ENCODE assay signal across 29 mouse cellular contexts in the genomic region with DNA sequence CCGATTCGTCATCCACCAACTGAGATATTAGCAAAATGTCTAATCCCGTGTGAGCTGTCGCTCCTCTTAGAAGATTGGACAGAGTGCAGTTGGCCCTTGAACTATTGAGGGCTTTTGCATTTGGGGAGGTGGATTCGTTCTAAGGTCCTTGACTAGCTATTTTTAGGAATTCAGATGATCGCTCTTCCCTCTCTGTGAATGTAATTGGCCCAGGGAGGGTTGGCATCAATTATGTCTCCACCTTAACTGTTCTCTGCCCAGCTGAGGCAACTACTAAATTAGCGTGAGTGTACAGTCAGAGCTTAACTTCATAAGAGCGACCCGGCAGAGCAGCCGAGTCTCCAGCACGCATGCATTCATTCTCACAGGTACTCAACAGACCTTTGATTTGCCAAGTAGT. TPM values are rescaled to one million over a fixed set of nuclear protein-coding genes. Genes with fewer than 3 reads are reported as not detected.
"Had no signal": no experiment of that assay in that cellular context is flagged by ENCODE, and none has a peak within 500 bp of the region (broad histone marks: within the 10 kb centered on the region; RNA-seq: fewer than 3 reads in every experiment).

No protein-coding gene starts in this region.

- DNase-seq: kidney, postnatal 25 days; layer of hippocampus, adult 9-11 months; liver; lung, adult 18-20 months; lung, postnatal 14 days; lung, postnatal 4 days; midbrain, embryonic 14.5 days; thymus, adult 2 months; thymus, postnatal 14 days; thymus, postnatal 4 days had no signal

- H3K9me3 ChIP-seq: limb, embryonic 10.5 days; limb, embryonic 13.5 days; liver, embryonic 12.5 days; liver, embryonic 15.5 days; lung, embryonic 15.5 days had no signal

- H3K27me3 ChIP-seq: limb, embryonic 13.5 days; liver, embryonic 12.5 days; liver, embryonic 15.5 days; lung, embryonic 15.5 days had no signal

- H3K9ac ChIP-seq: limb, embryonic 13.5 days; liver, embryonic 12.5 days; liver, embryonic 15.5 days; lung, embryonic 15.5 days had no signal

- H3K4me3 ChIP-seq: layer of hippocampus, adult 2 months; limb, embryonic 10.5 days; limb, embryonic 13.5 days; liver, embryonic 12.5 days; liver, embryonic 15.5 days; lung, embryonic 15.5 days had no signal

- ATAC-seq: liver, embryonic 12.5 days had no signal

- H3K4me2 ChIP-seq: limb, embryonic 13.5 days; liver, embryonic 12.5 days; liver, embryonic 15.5 days; lung, embryonic 15.5 days; midbrain, embryonic 11.5 days had no signal

- H3K4me1 ChIP-seq: limb, embryonic 10.5 days; limb, embryonic 13.5 days; liver, embryonic 12.5 days; liver, embryonic 15.5 days; lung, embryonic 15.5 days had no signal

- H3K27ac ChIP-seq: layer of hippocampus, adult 2 months; limb, embryonic 10.5 days; limb, embryonic 13.5 days; liver, embryonic 12.5 days; liver, embryonic 15.5 days; lung, embryonic 15.5 days; stomach, postnatal 0 days had no signal

RNA-seq across cellular contexts. Expression of a gene that starts 30.7 kb away (rescaled TPM):
- total RNA-seq: layer of hippocampus, adult 2 months; layer of hippocampus, postnatal 25 days; left cerebral cortex, adult 18-20 months; left cerebral cortex, postnatal 25 days; megakaryocyte progenitor cell, adult 5-6 weeks; megakaryocyte-erythroid progenitor cell, adult 5-6 weeks; midbrain, postnatal 0 days had no signal
- polyA plus RNA-seq: large intestine, adult 2 months; limb, embryonic 10.5 days; limb, embryonic 13.5 days; liver, embryonic 12.5 days; liver, embryonic 15.5 days; lung, embryonic 15.5 days; midbrain, embryonic 11.5 days; midbrain, embryonic 14.5 days; midbrain, postnatal 0 days; neural tube, embryonic 11.5 days; neural tube, embryonic 14.5 days; small intestine, adult 2 months; stomach, embryonic 14.5 days; stomach, postnatal 0 days had no signal
